ENCODE assay signal across 8 mouse cellular contexts in the genomic region with DNA sequence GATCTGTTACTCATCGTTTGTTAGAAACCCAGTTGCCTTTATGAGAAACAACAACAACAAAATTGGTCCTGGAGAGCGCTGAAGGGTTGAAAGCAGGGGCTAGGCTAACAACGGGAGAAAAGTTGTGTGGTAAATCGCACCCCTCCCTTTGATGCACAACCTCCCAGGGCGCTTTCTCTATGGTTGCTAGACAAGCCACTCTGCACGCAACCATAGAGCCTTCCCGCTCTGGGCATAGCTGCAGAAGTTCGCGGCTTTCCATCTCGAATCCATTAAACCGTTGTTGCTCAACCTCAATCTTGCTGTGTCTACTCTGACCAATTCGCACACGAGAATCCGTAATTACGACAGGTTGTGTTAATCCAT. TPM values are rescaled to one million over a fixed set of nuclear protein-coding genes. Genes with fewer than 3 reads are reported as not detected.
DNase-seq lines count a peak whose midpoint lies in the region; ATAC-seq and TF ChIP-seq lines count a peak whose summit lies in the region.

No protein-coding gene starts in this region.

- ATAC-seq in heart, embryonic 13.5 days (ENCODE audit: extremely low read depth, insufficient number of reproducible peaks, low FRiP score, low TSS enrichment): no peak
- peak; percentile 52 for ATAC-seq in forebrain, embryonic 11.5 days (replicated peaks; ENCODE audit: low FRiP score)
- ATAC-seq in intestine, embryonic 14.5 days (replicated peaks; ENCODE audit: low FRiP score, low TSS enrichment, low read depth): peak; percentile 49
- peak; percentile 49 for ATAC-seq in lung, postnatal 0 days

- peak overlapping the region; percentile 99 for H3K27ac ChIP-seq in heart, embryonic 13.5 days (replicated peaks)
- H3K27ac ChIP-seq in forebrain, embryonic 11.5 days (ENCODE audit: low read depth, low read length): peak overlapping the region; percentile 97
- peak overlapping the region; percentile 96 for H3K27ac ChIP-seq in intestine, embryonic 14.5 days (ENCODE audit: low read depth)
- peak overlapping the region; percentile 100 for H3K27ac ChIP-seq in lung, postnatal 0 days (ENCODE audit: low read length)

- no peaks in the 10 kb centered on the region for H3K27me3 ChIP-seq in heart, embryonic 13.5 days (replicated peaks)
- H3K27me3 ChIP-seq in forebrain, embryonic 11.5 days (ENCODE audit: control insufficient read depth, insufficient read depth, low read length): no peaks in the 10 kb centered on the region
- H3K27me3 ChIP-seq in intestine, embryonic 14.5 days (replicated peaks; ENCODE audit: control insufficient read depth, insufficient read depth, low read length): no peaks in the 10 kb centered on the region
- no peaks in the 10 kb centered on the region for H3K27me3 ChIP-seq in lung, postnatal 0 days (replicated peaks; ENCODE audit: insufficient read depth, low read length)

- H3K4me2 ChIP-seq in heart, embryonic 13.5 days: peak overlapping the region; percentile 90
- H3K4me2 ChIP-seq in forebrain, embryonic 11.5 days (ENCODE audit: low read depth, low read length, severe bottlenecking): peak overlapping the region; percentile 63
- H3K4me2 ChIP-seq in intestine, embryonic 14.5 days (ENCODE audit: low read length): peak overlapping the region; percentile 99
- H3K4me2 ChIP-seq in lung, postnatal 0 days (replicated peaks; ENCODE audit: low read depth, low read length): peak overlapping the region; percentile 60

- WGBS in heart, embryonic 13.5 days: under 1% methylated on average over 15 of the region's 15 CpGs
- 0% methylated on average over 15 of the region's 15 CpGs for WGBS in forebrain, embryonic 11.5 days
- WGBS in intestine, embryonic 14.5 days: under 1% methylated on average over 15 of the region's 15 CpGs
- WGBS in lung, postnatal 0 days: 0% methylated on average over 15 of the region's 15 CpGs

- no peak for DNase-seq in heart, adult 9 months (ENCODE audit: low spot score in 2 of 2)
- peak; percentile 82 for DNase-seq in adrenal gland, postnatal 14 days
- peak; percentile 82 for DNase-seq in forebrain, embryonic 11.5 days (ENCODE audit: low spot score)
- peak; percentile 94 for DNase-seq in intestine, embryonic 14.5 days (ENCODE audit: low spot score)
- no peak for DNase-seq in lung, postnatal 0 days (ENCODE audit: low spot score)
- DNase-seq in ovary, postnatal 14 days (ENCODE audit: low spot score): peak; percentile 45
- DNase-seq in B cell, adult 2 months: no peak

- H3K4me1 ChIP-seq in heart, embryonic 13.5 days: peaks cover 30% of the 10 kb centered on the region
- peaks cover 7% of the 10 kb centered on the region for H3K4me1 ChIP-seq in forebrain, embryonic 11.5 days (replicated peaks; ENCODE audit: control insufficient read depth, insufficient read depth, low read length)
- H3K4me1 ChIP-seq in intestine, embryonic 14.5 days (replicated peaks; ENCODE audit: control insufficient read depth, insufficient read depth, low read length): peaks cover 18% of the 10 kb centered on the region
- peaks cover 17% of the 10 kb centered on the region; the same call in 1 of the 2 replicates for H3K4me1 ChIP-seq in lung, postnatal 0 days (ENCODE audit: insufficient read depth, low read depth, low read length)

- peaks cover 45% of the 10 kb centered on the region for H3K36me3 ChIP-seq in heart, embryonic 13.5 days
- H3K36me3 ChIP-seq in forebrain, embryonic 11.5 days (ENCODE audit: control insufficient read depth, insufficient read depth, low read length): peaks cover 5% of the 10 kb centered on the region; the same call in 1 of the 2 replicates
- H3K36me3 ChIP-seq in intestine, embryonic 14.5 days (ENCODE audit: control insufficient read depth, insufficient read depth, low read length): peaks cover 38% of the 10 kb centered on the region
- peaks cover 2% of the 10 kb centered on the region; the same call in 1 of the 2 replicates for H3K36me3 ChIP-seq in lung, postnatal 0 days (ENCODE audit: insufficient read depth, low read length)

- TF ChIP-seq EP300 in lung, postnatal 0 days (IDR thresholded peaks at IDR 0.05): peak; percentile 29

- peak overlapping the region; percentile 82 for H3K9ac ChIP-seq in heart, embryonic 13.5 days
- peak overlapping the region; percentile 51 for H3K9ac ChIP-seq in forebrain, embryonic 11.5 days (ENCODE audit: low read length)
- H3K9ac ChIP-seq in intestine, embryonic 14.5 days (ENCODE audit: low read length): peak overlapping the region; percentile 55
- H3K9ac ChIP-seq in lung, postnatal 0 days (replicated peaks; ENCODE audit: low read depth): no peak overlapping the region; the same call in 1 of the 2 replicates

- no peaks in the 10 kb centered on the region for H3K9me3 ChIP-seq in heart, embryonic 13.5 days
- no peaks in the 10 kb centered on the region for H3K9me3 ChIP-seq in forebrain, embryonic 11.5 days (ENCODE audit: control insufficient read depth, low read length)
- H3K9me3 ChIP-seq in intestine, embryonic 14.5 days (ENCODE audit: control insufficient read depth, low read length): no peaks in the 10 kb centered on the region
- no peaks in the 10 kb centered on the region for H3K9me3 ChIP-seq in lung, postnatal 0 days (ENCODE audit: low read length)

- no peak for TF ChIP-seq CTCF in lung, postnatal 0 days (IDR thresholded peaks at IDR 0.05)

- H3K4me3 ChIP-seq in heart, embryonic 13.5 days: peak overlapping the region; percentile 99
- peak overlapping the region; percentile 98 for H3K4me3 ChIP-seq in forebrain, embryonic 11.5 days (ENCODE audit: low read depth, low read length)
- peak overlapping the region; percentile 97 for H3K4me3 ChIP-seq in intestine, embryonic 14.5 days (ENCODE audit: low read depth, low read length)
- peak overlapping the region; percentile 97 for H3K4me3 ChIP-seq in lung, postnatal 0 days (ENCODE audit: low read depth, low read length)

RNA-seq across cellular contexts. Expression of a gene that starts 0.9 kb away (rescaled TPM):
- polyA plus RNA-seq in heart, embryonic 13.5 days (2015; fragmentation: Nextera tagmentation; extraction: Ambion mirVana): 38.1 and 38.8 TPM in 2 replicates
- total RNA-seq in adrenal gland, postnatal 14 days (2021): 119 and 130 TPM in 2 replicates
- 83.8 and 87.5 TPM in 2 replicates for polyA plus RNA-seq in forebrain, embryonic 11.5 days (2014; fragmentation: Nextera tagmentation; extraction: Ambion mirVana)
- polyA plus RNA-seq in intestine, embryonic 14.5 days (2014; fragmentation: Nextera tagmentation; extraction: Ambion mirVana): 65.1 and 68.4 TPM in 2 replicates
- polyA plus RNA-seq in lung, postnatal 0 days (2015; fragmentation: Nextera tagmentation; extraction: Ambion mirVana): 32.4 and 34.5 TPM in 2 replicates

RNA-seq across cellular contexts. Expression of a gene that starts 33.1 kb away (rescaled TPM):
- 47.3 and 48.6 TPM in 2 replicates for polyA plus RNA-seq in heart, embryonic 13.5 days (2015; fragmentation: Nextera tagmentation; extraction: Ambion mirVana)
- total RNA-seq in adrenal gland, postnatal 14 days (2021): 44.8 and 57.9 TPM in 2 replicates
- 36.2 and 37.2 TPM in 2 replicates for polyA plus RNA-seq in forebrain, embryonic 11.5 days (2014; fragmentation: Nextera tagmentation; extraction: Ambion mirVana)
- 71.1 and 73.5 TPM in 2 replicates for polyA plus RNA-seq in intestine, embryonic 14.5 days (2014; fragmentation: Nextera tagmentation; extraction: Ambion mirVana)
- 74.6 and 81.6 TPM in 2 replicates for polyA plus RNA-seq in lung, postnatal 0 days (2015; fragmentation: Nextera tagmentation; extraction: Ambion mirVana)

RNA-seq across cellular contexts. Expression of a gene that starts 36.6 kb away (rescaled TPM):
- 19.7 and 22.1 TPM in 2 replicates for polyA plus RNA-seq in heart, embryonic 13.5 days (2015; fragmentation: Nextera tagmentation; extraction: Ambion mirVana)
- 43.8 and 45.0 TPM in 2 replicates for total RNA-seq in adrenal gland, postnatal 14 days (2021)
- polyA plus RNA-seq in forebrain, embryonic 11.5 days (2014; fragmentation: Nextera tagmentation; extraction: Ambion mirVana): 37.8 and 41.2 TPM in 2 replicates
- polyA plus RNA-seq in intestine, embryonic 14.5 days (2014; fragmentation: Nextera tagmentation; extraction: Ambion mirVana): 27.0 and 27.4 TPM in 2 replicates
- 9.8 and 12.1 TPM in 2 replicates for polyA plus RNA-seq in lung, postnatal 0 days (2015; fragmentation: Nextera tagmentation; extraction: Ambion mirVana)

Comparison
In these comparisons a context has a peak if more than half of its experiments do, and no peak if none do; other contexts are left out.
1. DNase-seq: peak in adrenal gland, postnatal 14 days (single experiment), forebrain, embryonic 11.5 days (single experiment), intestine, embryonic 14.5 days (single experiment) and ovary, postnatal 14 days (single experiment); none in heart, adult 9 months (0 of 2), lung, postnatal 0 days (single experiment) and B cell, adult 2 months (0 of 2).
2. Peak in every context shown above with its lines, with median percentiles within 50 percentile points of each other: H3K27ac ChIP-seq, H3K4me2 ChIP-seq and H3K4me3 ChIP-seq.